Mouse (Mus musculus) retina, embryonic 14.5 days (tissue): ENCODE data around the gene Ptpn13.

Experiments
- DNase-seq: peaks from one replicate; pipeline ENCODE4 v3.0.0-alpha.2; 2015; ENCODE audit warnings: low spot score

Gene Ptpn13

DNA sequence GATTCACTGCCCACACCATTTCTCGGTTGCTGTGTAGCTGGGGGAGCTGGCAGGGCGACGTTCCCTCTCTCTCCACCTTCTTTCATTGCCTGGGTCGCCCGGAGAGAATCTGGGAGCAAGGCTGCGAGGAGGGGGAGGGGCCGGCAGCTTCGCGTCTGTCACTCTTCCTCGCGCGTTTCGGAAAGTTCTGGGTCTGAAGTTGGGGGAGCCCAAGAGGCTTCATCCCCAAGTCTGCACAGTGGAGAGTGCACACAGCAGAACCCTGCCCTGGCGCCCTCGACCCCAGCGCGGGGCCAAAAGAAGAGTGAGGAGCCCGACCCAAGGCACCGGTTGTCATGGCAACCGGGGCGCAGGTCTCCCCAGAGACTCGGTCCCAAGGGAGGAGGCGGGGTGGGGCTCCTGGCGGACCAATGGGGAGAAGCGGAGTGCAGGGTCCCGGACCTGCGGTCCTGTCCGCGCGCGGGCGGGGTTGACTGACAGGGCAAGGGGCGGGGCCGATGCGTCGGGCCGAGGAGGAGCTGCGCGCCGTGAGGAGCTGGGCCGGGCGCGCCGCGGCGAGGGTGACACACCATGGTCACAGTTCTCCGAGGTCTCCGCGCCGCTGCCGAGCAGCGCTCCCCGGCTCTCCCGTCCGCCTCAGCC, at the start of gene Ptpn13:
Gene Ptpn13 (plus strand): TSS at position 515 of the 642 bp plus-strand sequence.
- peak; percentile 98 for DNase-seq

DNA sequence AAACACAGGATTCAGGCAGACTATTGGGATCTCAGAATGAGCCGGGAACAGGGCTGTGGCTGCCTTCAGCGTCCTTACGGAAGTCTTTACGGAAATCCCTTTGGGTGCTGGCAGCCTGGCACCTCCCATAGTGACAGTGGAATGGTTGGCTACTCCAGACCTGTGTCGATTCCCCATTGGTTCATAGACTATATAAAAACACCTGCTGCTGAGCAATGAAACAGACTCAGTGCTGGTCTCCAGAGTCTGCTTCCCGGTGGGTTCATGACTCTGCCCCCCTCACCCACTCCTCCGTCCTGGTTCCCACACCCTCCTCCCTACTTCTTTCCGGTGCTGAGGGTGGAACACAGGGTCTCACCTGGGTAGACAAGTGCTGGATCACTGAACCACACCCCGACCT, 49.8 kb upstream of the Ptpn13 start:
- DNase-seq = no peak

GRCm38 (mm10) chr5:103376354-103377295, 48.4 kb upstream of the Ptpn13 start:
- DNase-seq = no peak

- no peak for DNase-seq
These were observed 47.4 kb upstream of the Ptpn13 start for GRCm38 (mm10) chr5:103377493-103378130.

GRCm38 (mm10) chr5:103380785-103381527, 44.0 kb upstream of the Ptpn13 start:
- no peak for DNase-seq

- no peak for DNase-seq
These were observed 42.0 kb upstream of the Ptpn13 start for GRCm38 (mm10) chr5:103382951-103383350.

GRCm38 (mm10) chr5:103384021-103384420, 41.0 kb upstream of the Ptpn13 start:
- no peak for DNase-seq

GRCm38 (mm10) chr5:103387540-103388026, 37.4 kb upstream of the Ptpn13 start:
- DNase-seq = no peak

- DNase-seq = no peak
These were observed 35.6 kb upstream of the Ptpn13 start for GRCm38 (mm10) chr5:103389415-103389814.

DNA sequence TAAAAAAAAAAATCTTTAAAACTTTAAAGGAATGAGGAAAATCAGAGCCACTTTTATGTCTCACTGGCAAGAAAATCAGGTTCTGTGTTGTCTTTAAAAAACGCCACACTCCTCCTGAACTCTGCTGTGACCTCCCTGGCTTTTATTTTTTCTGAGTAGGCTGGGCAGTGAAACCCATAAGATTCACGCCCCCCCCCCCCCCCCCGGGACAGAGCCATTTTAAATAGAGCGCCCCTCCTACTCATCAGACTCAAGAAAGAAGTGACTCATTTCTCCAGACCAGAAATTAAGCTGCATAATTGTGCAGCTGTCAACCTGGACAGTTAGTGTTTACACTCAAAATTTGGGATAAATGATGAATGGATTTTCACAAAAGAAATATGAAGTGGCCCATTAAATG, 31.8 kb upstream of the Ptpn13 start:
- DNase-seq = peak; percentile 55

DNA sequence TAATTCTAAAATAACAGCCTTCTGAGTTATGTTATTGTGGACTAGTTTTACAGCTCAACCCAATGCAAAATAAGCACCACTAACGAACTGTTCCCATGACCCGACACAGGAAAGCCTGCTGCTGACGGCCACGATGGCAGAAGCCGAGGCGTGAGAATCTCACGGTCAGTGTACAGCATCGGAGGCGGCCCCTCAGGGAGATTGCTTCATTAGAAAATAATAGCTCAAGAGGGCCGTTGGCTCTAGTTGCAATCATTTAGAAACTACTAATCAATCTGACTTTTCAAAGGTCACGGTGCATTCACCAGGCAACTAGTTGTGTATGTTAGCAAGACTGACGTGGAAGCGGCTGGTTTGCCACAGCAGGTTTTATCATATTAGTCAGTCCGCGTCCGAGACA, 31.2 kb upstream of the Ptpn13 start:
- DNase-seq = peak; percentile 75

- DNase-seq = no peak
These were observed 29.3 kb upstream of the Ptpn13 start for GRCm38 (mm10) chr5:103395683-103396082.

- DNase-seq = no peak
These were observed 27.6 kb upstream of the Ptpn13 start for GRCm38 (mm10) chr5:103397429-103397828.

DNA sequence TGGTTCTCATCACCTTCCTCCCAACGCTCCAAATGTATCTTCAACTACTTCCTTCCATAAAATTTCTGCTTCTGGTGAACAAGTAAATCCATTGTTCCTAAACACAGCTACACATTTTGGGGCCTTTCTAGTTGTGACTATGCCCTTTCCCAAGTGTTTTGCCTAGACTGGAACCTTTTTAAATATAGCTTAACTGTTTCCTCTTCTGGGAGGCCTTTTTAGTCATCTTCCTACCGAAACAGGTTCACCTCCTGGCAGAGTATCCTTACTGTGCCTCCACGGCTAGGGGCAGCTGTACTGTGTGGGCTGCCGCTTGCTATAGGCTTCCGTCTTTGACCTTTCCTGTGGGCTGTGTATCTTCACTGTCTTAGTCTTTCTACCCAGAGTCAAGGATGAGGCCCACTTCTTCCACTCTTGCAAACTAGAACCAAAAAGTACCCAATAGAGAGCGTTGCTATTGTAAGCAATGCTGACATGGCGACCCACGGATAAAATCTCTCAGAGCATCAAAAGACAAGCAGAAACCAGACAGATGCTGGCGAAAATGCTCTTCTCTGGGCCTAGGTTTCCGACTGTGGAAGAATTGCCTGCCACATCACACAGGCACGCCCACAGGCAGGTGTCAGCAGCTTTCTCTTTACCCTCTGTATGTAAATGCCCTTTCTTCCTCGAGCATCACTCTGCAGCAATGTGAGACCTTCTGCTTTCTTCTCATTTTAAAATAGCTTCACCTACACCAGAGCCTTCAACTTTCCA, 20.6 kb upstream of the Ptpn13 start:
- DNase-seq = no peak

- no peak for DNase-seq
These were observed 19.1 kb upstream of the Ptpn13 start for GRCm38 (mm10) chr5:103405921-103406320.

GRCm38 (mm10) chr5:103412020-103412747, 12.8 kb upstream of the Ptpn13 start:
- no peak for DNase-seq

DNA sequence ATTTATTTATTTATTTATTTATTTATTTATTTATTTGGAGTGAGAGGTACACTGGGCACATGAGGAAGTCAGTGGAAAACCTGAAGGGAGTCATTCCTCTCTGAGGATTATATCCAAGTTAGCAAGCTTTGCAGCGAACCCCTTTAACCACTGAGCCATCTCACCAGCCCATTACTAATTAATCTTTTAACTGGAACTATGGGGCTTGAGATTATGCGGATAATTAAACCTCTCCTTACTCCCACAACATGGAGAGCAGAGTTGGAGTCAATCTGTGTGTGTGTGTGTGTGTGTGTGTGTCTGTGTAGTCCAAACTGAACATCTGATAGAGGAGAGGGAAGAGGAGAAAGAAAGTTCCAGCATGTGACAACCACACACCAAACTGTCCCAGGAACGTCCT, 10.4 kb upstream of the Ptpn13 start:
- DNase-seq = no peak

DNA sequence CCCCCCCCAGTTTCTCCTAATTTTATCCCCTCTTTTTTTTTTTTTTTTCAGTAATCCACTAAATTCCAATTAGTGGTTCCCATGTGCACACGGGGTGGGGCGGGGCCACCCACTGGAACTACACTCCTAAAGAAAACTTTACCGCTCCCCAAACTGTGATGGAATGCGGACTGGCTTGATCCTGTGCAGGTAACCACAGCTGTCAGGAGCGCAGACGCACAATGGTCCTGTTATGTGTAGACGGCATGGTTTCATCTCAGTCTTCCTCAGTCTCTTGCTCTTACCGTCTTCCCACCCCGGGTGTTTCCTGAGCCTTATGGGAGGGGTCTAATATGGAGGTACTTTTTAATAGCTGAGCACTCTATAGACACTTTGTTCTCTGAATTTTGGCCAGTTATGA, 7.0 kb upstream of the Ptpn13 start:
- DNase-seq = no peak

- no peak for DNase-seq
These were observed 6.1 kb upstream of the Ptpn13 start for GRCm38 (mm10) chr5:103418886-103419285.

GRCm38 (mm10) chr5:103420568-103420967, 4.4 kb upstream of the Ptpn13 start:
- DNase-seq = no peak
